Mouse (Mus musculus): ENCODE data around the gene Tgfa.

The Tgfa gene

GRCm38 (mm10) chr6:86298961-86299360, 103.9 kb downstream of the Tgfa start:
- DNase-seq: no peak

GRCm38 (mm10) chr6:86299381-86299780, 104.4 kb downstream of the Tgfa start:
- DNase-seq: no peak

- no peak for DNase-seq
Measured at GRCm38 (mm10) chr6:86305680-86306079, 110.7 kb downstream of the Tgfa start.

DNA sequence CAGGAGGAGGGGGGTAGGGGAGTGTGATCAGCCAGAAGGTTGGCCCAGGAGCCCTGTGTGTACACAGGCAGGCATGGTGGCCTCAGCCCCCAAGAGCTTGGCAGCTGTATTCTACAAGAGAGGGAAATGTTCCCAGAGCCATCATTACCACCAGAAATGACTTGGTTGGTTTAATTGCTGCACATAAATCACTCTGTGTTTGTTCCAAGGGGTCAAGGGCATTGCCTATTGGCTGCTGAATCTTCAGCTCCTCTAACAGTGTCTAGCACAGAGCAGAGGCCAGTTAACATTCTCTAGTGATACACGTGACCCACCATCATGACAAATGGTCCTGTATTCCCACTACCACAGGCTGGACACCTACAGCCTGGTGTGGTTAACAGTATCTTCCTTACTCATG, 119.0 kb downstream of the Tgfa start:
- no peak for DNase-seq

DNA sequence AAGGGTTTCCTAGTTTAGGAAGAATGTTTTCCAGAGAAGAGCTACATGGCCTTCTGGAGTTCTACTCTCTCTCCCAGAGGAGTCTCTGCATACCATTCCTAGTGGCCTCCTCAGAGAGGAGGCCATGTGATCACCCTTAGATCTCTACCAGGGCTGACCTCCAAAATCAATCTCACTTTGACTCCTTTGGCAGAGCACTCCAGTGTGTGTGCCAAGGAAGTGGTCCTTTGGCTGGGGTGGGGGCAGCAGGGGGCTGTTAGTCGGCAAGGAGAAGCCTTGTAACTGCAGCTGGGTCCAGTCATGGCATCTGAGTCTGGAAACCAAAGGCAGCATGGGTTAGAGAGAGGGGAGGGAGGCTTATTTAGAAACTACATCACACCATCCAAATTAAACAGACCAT, 122.0 kb downstream of the Tgfa start:
- no peak for DNase-seq

GRCm38 (mm10) chr6:86318855-86319254, 123.8 kb downstream of the Tgfa start:
- peak; percentile 7 for DNase-seq

DNA sequence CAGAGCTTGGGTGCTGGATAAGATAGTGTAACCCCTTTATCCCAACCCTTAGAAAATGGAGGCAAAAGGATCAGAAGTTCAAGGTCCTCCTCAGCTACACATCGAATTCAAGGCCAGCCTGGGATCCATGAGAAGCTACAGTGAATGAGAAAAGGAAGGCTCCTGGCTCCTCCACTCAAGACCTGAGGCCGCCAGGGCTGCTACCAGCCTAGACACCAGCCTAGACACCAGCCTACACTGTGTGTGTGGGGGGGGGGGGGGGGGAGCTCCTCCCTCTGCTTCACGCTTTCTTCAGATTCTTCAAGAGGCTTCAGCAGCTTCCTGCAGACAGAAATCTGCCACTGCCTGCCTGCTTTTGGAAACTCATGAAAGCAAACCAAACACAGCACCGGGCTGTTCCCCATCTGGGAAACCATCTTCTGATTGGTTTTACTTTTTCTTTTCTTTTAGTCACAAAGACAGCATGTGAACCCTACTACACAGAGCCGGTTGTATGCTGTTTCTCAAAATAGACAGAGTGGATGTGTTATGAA, 127.1 kb downstream of the Tgfa start:
- DNase-seq: no peak

DNA sequence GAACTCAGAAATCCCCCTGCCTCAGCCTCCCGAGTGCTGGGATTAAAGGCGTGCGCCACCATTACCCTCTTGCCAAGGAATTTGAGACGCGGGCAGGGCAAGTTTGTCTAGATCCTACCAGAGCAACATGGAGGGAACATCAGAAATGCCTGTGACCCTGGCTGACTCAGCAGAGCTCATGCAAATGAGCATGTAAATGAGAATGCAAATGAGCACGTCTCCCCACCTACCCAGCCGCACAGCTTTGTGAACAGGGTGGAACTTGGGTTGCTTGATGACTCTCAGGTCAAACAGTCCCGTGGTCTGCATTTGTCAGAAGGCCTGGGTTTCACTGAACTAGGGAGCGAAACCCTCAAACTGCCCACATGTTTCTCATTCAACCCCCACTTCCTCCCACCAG, 128.0 kb downstream of the Tgfa start:
- DNase-seq: no peak

DNA sequence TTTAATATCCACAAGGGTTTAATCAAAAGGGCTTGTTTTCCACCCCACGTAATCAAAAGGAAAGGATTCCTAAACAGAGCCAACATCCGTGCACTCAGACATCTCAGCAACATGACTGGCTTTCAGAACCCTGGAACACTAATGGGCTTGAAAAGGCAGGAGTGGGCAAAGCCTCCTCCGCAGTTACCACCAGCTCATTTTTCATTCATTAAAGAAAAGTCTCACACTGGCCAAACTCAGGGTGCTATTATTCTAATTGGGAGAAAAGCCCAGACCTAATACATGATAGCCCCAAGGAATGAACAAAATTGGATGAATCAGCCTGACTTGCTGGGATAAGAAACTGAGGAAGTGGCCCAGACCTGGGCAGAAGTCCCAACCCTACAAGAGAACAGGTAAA, 129.4 kb downstream of the Tgfa start:
- no peak for DNase-seq
